Mouse (Mus musculus): ENCODE results near the gene Pomgnt2.

- TF ChIP-seq POLR2A (IDR thresholded peaks at IDR 0.05; ENCODE audit: borderline replicate concordance, extremely low read depth, insufficient read depth, insufficient read length, poor library complexity, severe bottlenecking) (no peak), CTCF (IDR thresholded peaks at IDR 0.05; ENCODE audit: borderline replicate concordance, extremely low read depth, insufficient read depth, insufficient read length) (no peak)
Observed at GRCm38 (mm10) chr9:121943005-121943404, 53.9 kb downstream of the Pomgnt2 start.

All from brain, embryonic 14.5 days (tissue).